Mouse (Mus musculus): Measurements from ENCODE around the gene Asic2. TPM values are rescaled to one million over a fixed set of nuclear protein-coding genes. Genes with fewer than 3 reads are reported as not detected.

The Asic2 gene
- 39.7 and 43.2 TPM in 2 replicates for polyA plus RNA-seq (2012; rRNA removed)

GRCm38 (mm10) chr11:81968401-81968881 is at the start of gene Asic2:
Asic2 (minus strand) TSS chr11:81968457.
- WGBS, result 5% methylated on average over 29 of the region's 29 CpGs
- H3K4me3 ChIP-seq (replicated peaks; ENCODE audit: insufficient read depth, low read depth, low read length), result peak within 1 kb of the TSS; percentile 7
- peaks cover 3% of the 10 kb centered on the region; the same call in 1 of the 2 replicates for H3K4me1 ChIP-seq (ENCODE audit: control insufficient read depth, insufficient read depth, low read length)
- H3K27ac ChIP-seq (ENCODE audit: insufficient read depth, low read length), result no peak within 1 kb of the TSS
- no peak for TF ChIP-seq POLR2A (IDR thresholded peaks at IDR 0.05; ENCODE audit: borderline replicate concordance, insufficient read depth, low read length)
- no peak for TF ChIP-seq CTCF (IDR thresholded peaks at IDR 0.05; ENCODE audit: borderline replicate concordance, insufficient read depth, low read depth, low read length)
- H3K27me3 ChIP-seq (ENCODE audit: control insufficient read depth, insufficient read depth, low read length), result no peaks in the 10 kb centered on the region; the same call in 1 of the 2 replicates
- no peak for DNase-seq

DNA sequence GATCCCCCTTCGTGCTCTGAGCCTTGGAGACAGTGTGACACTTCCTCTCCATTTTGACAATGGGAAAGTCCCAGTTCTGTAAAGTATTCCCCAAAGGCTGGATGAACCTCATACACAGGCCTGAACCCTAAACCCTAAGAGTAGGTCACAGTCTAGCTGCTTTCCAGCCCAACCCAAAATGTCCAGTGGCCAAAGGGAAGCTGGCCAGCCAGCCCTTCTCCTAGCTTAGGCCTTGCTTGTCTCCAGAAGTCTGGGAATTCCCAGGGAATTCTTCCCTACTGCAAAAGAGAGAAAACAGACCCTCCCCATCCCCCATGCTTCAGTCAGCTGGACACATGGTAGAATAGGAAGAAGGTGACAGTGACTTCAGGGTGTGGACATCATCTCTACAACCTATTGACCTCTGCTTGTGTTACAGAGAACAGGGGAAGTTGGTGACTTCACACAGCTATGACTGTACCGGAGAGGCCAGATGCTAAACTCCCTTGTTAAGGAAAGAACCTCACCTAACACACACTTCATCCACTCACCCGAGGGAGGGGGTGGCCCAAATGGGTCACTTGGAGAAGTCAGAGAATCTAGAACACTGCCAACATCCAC is 48.0 kb upstream of the Asic2 start:
- Histone ChIP-seq H3K4me3 (replicated peaks; ENCODE audit: insufficient read depth, low read depth, low read length) (no peak overlapping the region), H3K4me1 (ENCODE audit: control insufficient read depth, insufficient read depth, low read length) (no peaks in the 10 kb centered on the region), H3K27ac (ENCODE audit: insufficient read depth, low read length) (no peak overlapping the region), H3K27me3 (ENCODE audit: control insufficient read depth, insufficient read depth, low read length) (no peaks in the 10 kb centered on the region)
- 73% methylated on average over 3 of the region's 3 CpGs for WGBS
- DNase-seq, result no peak
- TF ChIP-seq POLR2A (IDR thresholded peaks at IDR 0.05; ENCODE audit: borderline replicate concordance, insufficient read depth, low read length), result no peak
- no peak for TF ChIP-seq CTCF (IDR thresholded peaks at IDR 0.05; ENCODE audit: borderline replicate concordance, insufficient read depth, low read depth, low read length)

DNA sequence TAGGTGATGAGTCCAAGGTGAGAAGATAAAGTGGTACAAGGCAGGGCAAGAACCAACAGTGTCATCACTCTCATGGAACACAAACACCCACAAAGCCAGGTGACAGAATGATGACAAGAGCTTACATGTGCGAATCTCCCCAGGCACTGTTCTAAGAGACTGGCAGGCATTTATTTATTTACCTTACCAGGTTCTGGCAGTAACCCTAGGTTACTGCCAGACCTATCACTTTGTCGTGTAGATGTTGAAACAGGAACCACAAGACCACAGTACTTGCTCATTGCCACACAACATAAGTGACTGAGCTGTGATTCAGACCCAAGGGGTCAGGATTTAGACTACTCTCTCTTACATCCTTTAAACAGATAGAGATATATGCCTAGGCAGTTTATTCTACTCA is 46.8 kb upstream of the Asic2 start:
- 75% methylated on average over 2 of the region's 2 CpGs for WGBS
- TF ChIP-seq POLR2A (IDR thresholded peaks at IDR 0.05; ENCODE audit: borderline replicate concordance, insufficient read depth, low read length) (no peak), CTCF (IDR thresholded peaks at IDR 0.05; ENCODE audit: borderline replicate concordance, insufficient read depth, low read depth, low read length) (no peak)
- H3K4me3 ChIP-seq (replicated peaks; ENCODE audit: insufficient read depth, low read depth, low read length), result no peak overlapping the region
- no peak for DNase-seq
- no peak overlapping the region for H3K27ac ChIP-seq (ENCODE audit: insufficient read depth, low read length)
- no peaks in the 10 kb centered on the region for H3K4me1 ChIP-seq (ENCODE audit: control insufficient read depth, insufficient read depth, low read length)
- no peaks in the 10 kb centered on the region for H3K27me3 ChIP-seq (ENCODE audit: control insufficient read depth, insufficient read depth, low read length)

- H3K27me3 ChIP-seq (ENCODE audit: control insufficient read depth, insufficient read depth, low read length), result no peaks in the 10 kb centered on the region
- TF ChIP-seq POLR2A (IDR thresholded peaks at IDR 0.05; ENCODE audit: borderline replicate concordance, insufficient read depth, low read length) (no peak), CTCF (IDR thresholded peaks at IDR 0.05; ENCODE audit: borderline replicate concordance, insufficient read depth, low read depth, low read length) (no peak)
- DNase-seq, result no peak
- H3K4me3 ChIP-seq (replicated peaks; ENCODE audit: insufficient read depth, low read depth, low read length), result no peak overlapping the region
- H3K4me1 ChIP-seq (ENCODE audit: control insufficient read depth, insufficient read depth, low read length), result no peaks in the 10 kb centered on the region
- WGBS, result 60% methylated on average over 1 of the region's 1 CpGs
- H3K27ac ChIP-seq (ENCODE audit: insufficient read depth, low read length), result no peak overlapping the region
Observed at GRCm38 (mm10) chr11:82013756-82014155, 45.5 kb upstream of the Asic2 start.

- Histone ChIP-seq H3K27ac (ENCODE audit: insufficient read depth, low read length) (no peak overlapping the region), H3K27me3 (ENCODE audit: control insufficient read depth, insufficient read depth, low read length) (no peaks in the 10 kb centered on the region), H3K4me3 (replicated peaks; ENCODE audit: insufficient read depth, low read depth, low read length) (no peak overlapping the region), H3K4me1 (ENCODE audit: control insufficient read depth, insufficient read depth, low read length) (no peaks in the 10 kb centered on the region)
- no peak for TF ChIP-seq CTCF (IDR thresholded peaks at IDR 0.05; ENCODE audit: borderline replicate concordance, insufficient read depth, low read depth, low read length)
- TF ChIP-seq POLR2A (IDR thresholded peaks at IDR 0.05; ENCODE audit: borderline replicate concordance, insufficient read depth, low read length), result no peak
- WGBS, result 48% methylated on average over 8 of the region's 8 CpGs
- no peak for DNase-seq
Observed at GRCm38 (mm10) chr11:82011411-82012193, 43.3 kb upstream of the Asic2 start.

- DNase-seq, result no peak
- Histone ChIP-seq H3K4me3 (replicated peaks; ENCODE audit: insufficient read depth, low read depth, low read length) (no peak overlapping the region), H3K27me3 (ENCODE audit: control insufficient read depth, insufficient read depth, low read length) (no peaks in the 10 kb centered on the region), H3K27ac (ENCODE audit: insufficient read depth, low read length) (no peak overlapping the region), H3K4me1 (ENCODE audit: control insufficient read depth, insufficient read depth, low read length) (no peaks in the 10 kb centered on the region)
- 85% methylated on average over 3 of the region's 3 CpGs for WGBS
- TF ChIP-seq POLR2A (IDR thresholded peaks at IDR 0.05; ENCODE audit: borderline replicate concordance, insufficient read depth, low read length) (no peak), CTCF (IDR thresholded peaks at IDR 0.05; ENCODE audit: borderline replicate concordance, insufficient read depth, low read depth, low read length) (no peak)
Observed at GRCm38 (mm10) chr11:82010115-82010514, 41.9 kb upstream of the Asic2 start.

- TF ChIP-seq POLR2A (IDR thresholded peaks at IDR 0.05; ENCODE audit: borderline replicate concordance, insufficient read depth, low read length), result no peak
- TF ChIP-seq CTCF (IDR thresholded peaks at IDR 0.05; ENCODE audit: borderline replicate concordance, insufficient read depth, low read depth, low read length), result no peak
- Histone ChIP-seq H3K4me1 (ENCODE audit: control insufficient read depth, insufficient read depth, low read length) (no peaks in the 10 kb centered on the region), H3K27ac (ENCODE audit: insufficient read depth, low read length) (no peak overlapping the region), H3K4me3 (replicated peaks; ENCODE audit: insufficient read depth, low read depth, low read length) (no peak overlapping the region), H3K27me3 (ENCODE audit: control insufficient read depth, insufficient read depth, low read length) (no peaks in the 10 kb centered on the region)
- DNase-seq, result no peak
- WGBS, result 34% methylated on average over 12 of the region's 12 CpGs
Observed at GRCm38 (mm10) chr11:82006796-82007423, 38.7 kb upstream of the Asic2 start.
